Mouse (Mus musculus) E14TG2a.4 (cell line): Measurements from ENCODE around the gene Taar1.

ENCODE experiments used
- CTCF ChIP-seq: conservative IDR thresholded peaks from 2 replicates; pipeline ENCODE4 v1.5.1; 2014; ENCODE audit warnings: low read length
- NANOG ChIP-seq: IDR thresholded peaks from 2 replicates; pipeline ENCODE4 v1.6.1; 2014; ENCODE audit warnings: borderline replicate concordance, low read length, mixed read lengths
- POU5F1 ChIP-seq: IDR thresholded peaks from 2 replicates; pipeline ENCODE4 v1.6.1; 2014; ENCODE audit warnings: low read length, borderline replicate concordance

DNA sequence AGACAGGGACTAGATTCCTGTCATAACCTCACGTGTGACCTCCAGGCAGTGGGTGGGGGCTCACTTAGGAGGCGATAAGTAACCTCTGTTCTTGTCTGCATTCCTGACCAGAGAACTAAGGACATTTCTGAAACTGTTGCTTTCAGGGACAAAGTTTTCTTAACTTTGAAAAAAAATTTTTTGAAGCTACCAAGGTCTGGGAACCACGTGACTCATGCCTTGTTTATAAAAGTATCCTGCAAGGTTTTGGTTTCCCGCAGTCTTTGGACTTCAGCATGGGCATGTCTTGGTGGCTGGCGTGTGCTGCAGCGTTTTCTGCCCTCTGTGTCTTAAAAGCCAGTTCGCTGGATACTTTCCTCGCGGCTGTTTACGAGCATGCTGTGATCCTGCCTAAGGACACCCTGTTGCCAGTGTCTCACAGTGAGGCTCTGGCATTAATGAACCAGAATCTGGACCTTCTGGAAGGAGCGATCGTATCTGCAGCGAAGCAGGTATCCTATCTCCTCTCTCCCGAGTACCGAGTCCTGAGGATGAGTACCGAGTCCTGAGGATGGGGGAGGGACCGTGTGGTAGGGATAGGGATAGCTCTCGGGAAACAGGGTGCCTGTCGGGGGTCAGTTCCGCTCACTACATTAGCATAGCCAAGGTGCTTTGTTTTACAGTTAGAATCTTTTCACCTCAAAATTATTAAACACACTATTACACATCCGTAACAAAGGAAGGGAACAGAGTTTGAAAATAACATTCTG is 25.4 kb upstream of the Taar1 start, which contains the start of gene Vnn1:
- TF ChIP-seq CTCF (no peak), POU5F1 (no peak), NANOG (no peak)
